Mouse (Mus musculus) bone marrow, adult 2 months (tissue): ENCODE results near the gene Vdr.

Source experiments
- CTCF ChIP-seq: fragments of 200-500 bp; IDR thresholded peaks from 2 replicates; pipeline ENCODE4 v1.5.1; 2011; ENCODE audit warnings: low read length, control low read depth; ENCODE audit not compliant: control insufficient read depth, insufficient read depth
- POLR2A ChIP-seq: fragments of 200-500 bp; IDR thresholded peaks from 2 replicates; pipeline ENCODE4 v1.6.1; 2011; ENCODE audit warnings: low read depth, mild to moderate bottlenecking, control low read depth, low read length, borderline replicate concordance; ENCODE audit not compliant: control insufficient read depth

DNA sequence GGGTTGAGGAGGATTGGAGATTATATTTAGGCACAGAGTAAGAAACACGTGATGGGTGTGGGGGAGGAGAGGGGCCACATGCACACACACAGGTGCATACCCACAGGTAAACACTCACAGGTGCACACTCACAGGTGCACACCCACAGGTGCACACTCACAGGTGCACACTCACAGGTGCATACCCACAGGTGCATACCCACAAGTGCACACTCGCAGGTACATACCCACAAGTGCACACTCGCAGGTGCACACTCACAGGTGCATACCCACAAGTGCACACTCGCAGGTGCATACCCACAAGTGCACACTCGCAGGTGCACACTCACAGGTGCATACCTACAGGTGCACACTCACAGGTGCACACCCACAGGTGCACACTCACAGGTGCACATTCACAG is 100.0 kb downstream of the Vdr start:
- TF ChIP-seq POLR2A (no peak), CTCF (no peak)
